Mouse (Mus musculus) cerebellum, adult 8-10 months (tissue): Measurements from ENCODE around the gene Fgf11.

Experiments used
- DNase-seq: peaks from one replicate; pipeline ENCODE4 v3.0.0; 2022

The Fgf11 gene

DNA sequence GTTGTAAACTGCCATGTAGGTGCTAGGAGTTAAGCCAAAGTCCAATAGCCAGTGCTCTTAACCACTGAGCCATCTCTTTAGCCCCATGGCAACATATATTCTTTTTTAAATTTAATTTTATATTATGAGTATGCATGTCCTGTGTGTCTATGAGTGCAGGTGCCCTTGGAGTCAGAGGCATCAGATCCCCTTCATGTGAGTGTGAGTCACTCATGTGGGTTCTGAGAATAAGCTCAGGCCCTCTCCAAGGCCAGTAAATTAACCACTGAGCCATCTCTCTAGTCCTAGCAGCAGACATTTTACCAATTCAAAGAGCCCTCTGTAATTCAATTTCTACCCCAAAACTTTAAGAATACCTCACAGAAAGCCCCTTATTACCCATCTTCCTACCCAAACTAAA is 49.0 kb downstream of the Fgf11 start:
- no peak for DNase-seq

- no peak for DNase-seq
Observed at GRCm38 (mm10) chr11:69751635-69752034, 50.0 kb downstream of the Fgf11 start.
